Mouse (Mus musculus): ENCODE data around the gene Arid1b.

DNA sequence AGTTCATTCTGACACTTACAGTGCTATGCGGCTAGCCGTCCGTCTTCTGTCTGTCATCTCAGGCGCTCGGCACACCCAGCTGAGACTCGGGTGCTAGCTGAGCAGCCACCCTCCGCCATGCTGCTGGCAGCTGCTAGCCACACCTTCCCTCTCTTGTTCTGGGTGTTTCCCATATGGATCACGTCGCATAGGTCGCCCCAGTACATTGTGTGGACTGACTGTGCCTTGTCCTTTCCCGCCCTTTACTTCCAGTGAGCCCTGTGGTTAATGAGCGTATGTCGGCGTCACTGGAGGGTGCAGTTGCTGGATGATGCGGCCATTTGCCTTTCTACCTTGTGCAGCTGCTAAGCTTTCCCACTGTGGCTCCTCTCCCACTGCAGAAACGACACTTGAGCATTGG lies 59.1 kb downstream of the Arid1b start:
- TF ChIP-seq CTCF (IDR thresholded peaks at IDR 0.05; ENCODE audit: extremely low read depth, insufficient read length, insufficient replicate concordance, low read depth, low read length), result no peak
- TF ChIP-seq POLR2A (IDR thresholded peaks at IDR 0.05; ENCODE audit: low read depth, low read length), result no peak

All from small intestine, adult 2 months (tissue).